Mouse (Mus musculus) right cerebral cortex, postnatal 10 days (tissue): Measurements from ENCODE around the gene Rnf146.
"Not testable (repeated sequence)": the region's sequence is repeated elsewhere in the genome, so short reads cannot be mapped to it uniquely, and the experiment has no call there.

ENCODE experiments used
- DNase-seq, 2 experiments: peaks; one replicate each; pipeline ENCODE4 v3.0.0; 2021; ENCODE audit warnings: low spot score in 2 of 2

Gene Rnf146

GRCm38 (mm10) chr10:29362197-29362900, at the start of gene Rnf146:
Gene Rnf146 (minus strand): TSS chr10:29362442.
- DNase-seq = no peak

GRCm38 (mm10) chr10:29402656-29403268, 40.5 kb upstream of the Rnf146 start:
- no peak for DNase-seq

- DNase-seq = not testable (repeated sequence)
Measured at GRCm38 (mm10) chr10:29394890-29395289, 32.6 kb upstream of the Rnf146 start.

- no peak for DNase-seq
Measured at GRCm38 (mm10) chr10:29381558-29381957, 19.3 kb upstream of the Rnf146 start.

GRCm38 (mm10) chr10:29374065-29374464, 11.8 kb upstream of the Rnf146 start:
- no peak for DNase-seq

- DNase-seq = peak; percentile 91 to 92
Measured at GRCm38 (mm10) chr10:29361464-29362196, 612 bp downstream of the Rnf146 start.

- no peak for DNase-seq
Measured at GRCm38 (mm10) chr10:29361095-29361463, 1.2 kb downstream of the Rnf146 start.

GRCm38 (mm10) chr10:29354183-29354582, 8.1 kb downstream of the Rnf146 start:
- DNase-seq = peak; percentile 63 to 67

GRCm38 (mm10) chr10:29352575-29352974, 9.7 kb downstream of the Rnf146 start:
- DNase-seq = no peak

- no peak for DNase-seq
Measured at GRCm38 (mm10) chr10:29351420-29351819, 10.8 kb downstream of the Rnf146 start.

- DNase-seq = no peak
Measured at GRCm38 (mm10) chr10:29346638-29347037, 15.6 kb downstream of the Rnf146 start.

GRCm38 (mm10) chr10:29344232-29344631, 18.0 kb downstream of the Rnf146 start:
- DNase-seq = peak; percentile 46 to 55

GRCm38 (mm10) chr10:29338355-29339056, 23.7 kb downstream of the Rnf146 start:
- peak; percentile 55 to 73 for DNase-seq

- no peak for DNase-seq
Measured at GRCm38 (mm10) chr10:29333836-29334235, 28.4 kb downstream of the Rnf146 start.

GRCm38 (mm10) chr10:29324817-29325216, 37.4 kb downstream of the Rnf146 start:
- no peak for DNase-seq

GRCm38 (mm10) chr10:29313905-29314304, 48.3 kb downstream of the Rnf146 start:
- DNase-seq = no peak

- DNase-seq = peak; percentile 89 to 91
Measured at GRCm38 (mm10) chr10:29313064-29313638, 49.1 kb downstream of the Rnf146 start, which contains the start of gene Echdc1. Gene Echdc1 (plus strand): TSS chr10:29313166.

GRCm38 (mm10) chr10:29311480-29312219, 50.6 kb downstream of the Rnf146 start:
- DNase-seq = no peak

GRCm38 (mm10) chr10:29302230-29302629, 60.0 kb downstream of the Rnf146 start:
- no peak for DNase-seq
